Mouse (Mus musculus): Measurements from ENCODE around the gene Mroh2a.

Gene Mroh2a

GRCm38 (mm10) chr1:88279111-88280005 is 52.6 kb downstream of the Mroh2a start:
- DNase-seq: no peak

GRCm38 (mm10) chr1:88280006-88280690 is 53.4 kb downstream of the Mroh2a start:
- DNase-seq: no peak

DNA sequence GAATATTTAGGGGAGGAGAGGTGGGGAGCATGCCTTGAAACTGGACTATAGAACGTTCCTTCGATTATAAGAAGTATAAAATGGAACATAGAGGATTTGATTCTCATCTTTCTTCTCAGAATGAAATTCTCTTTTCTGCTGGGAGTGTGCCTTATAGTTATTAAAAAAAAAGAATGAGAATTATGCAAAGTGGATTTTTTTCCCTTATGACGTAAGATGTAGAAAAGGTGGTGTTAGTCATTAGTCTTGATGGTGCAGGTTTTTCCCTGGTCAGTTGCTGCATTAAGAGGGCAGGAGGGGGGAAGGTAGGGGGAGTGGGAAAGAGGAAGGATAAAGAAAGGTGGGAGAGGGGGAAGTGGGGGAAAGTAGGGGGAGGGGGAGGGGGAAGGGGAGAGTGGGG is 55.5 kb downstream of the Mroh2a start:
- DNase-seq: no peak

DNA sequence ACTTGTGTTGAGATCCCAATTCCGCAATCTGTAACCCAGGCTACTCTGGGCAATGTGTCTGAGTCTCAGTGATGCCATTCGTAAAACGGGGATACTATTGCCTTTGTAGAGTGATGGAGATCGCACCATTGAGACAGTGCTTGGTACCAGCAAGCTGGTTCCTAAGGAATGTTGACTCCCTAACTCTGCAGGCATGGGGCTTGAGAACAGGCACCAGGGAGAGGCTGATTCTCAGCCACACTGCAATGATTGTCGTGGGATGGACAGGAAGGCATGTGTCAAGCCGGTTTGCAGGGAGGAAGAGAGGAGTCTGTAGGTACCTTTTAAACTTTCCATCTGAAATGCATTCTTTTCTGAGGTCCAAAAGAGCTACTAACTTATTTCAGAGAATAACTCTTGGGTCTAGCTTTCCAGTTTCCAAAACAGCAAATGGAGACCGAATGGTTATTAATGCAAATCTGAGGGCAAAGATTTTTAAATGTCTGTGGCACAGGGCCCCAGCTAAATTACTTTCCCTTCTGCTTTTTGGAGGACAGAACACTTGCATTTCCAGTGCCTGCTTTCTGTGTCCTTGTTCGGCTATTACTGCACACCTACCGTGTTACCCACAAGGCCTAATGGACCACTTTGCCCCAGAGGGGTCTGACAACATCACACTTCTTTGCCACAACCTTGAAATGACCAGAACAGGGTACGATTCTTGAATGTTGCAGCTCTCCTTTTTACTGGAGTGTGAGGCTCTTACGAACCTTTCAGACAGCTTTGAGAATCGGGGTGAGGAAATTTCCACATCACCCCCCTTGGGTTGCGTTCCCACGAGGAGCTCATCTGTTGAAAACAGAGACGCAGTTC is 56.8 kb downstream of the Mroh2a start:
- DNase-seq: no peak

- DNase-seq: no peak
These were observed 57.6 kb downstream of the Mroh2a start for GRCm38 (mm10) chr1:88284228-88284945.

- no peak for DNase-seq
These were observed 58.1 kb downstream of the Mroh2a start for GRCm38 (mm10) chr1:88284946-88285320.

- no peak for DNase-seq
These were observed 58.9 kb downstream of the Mroh2a start for GRCm38 (mm10) chr1:88285652-88286051.

DNA sequence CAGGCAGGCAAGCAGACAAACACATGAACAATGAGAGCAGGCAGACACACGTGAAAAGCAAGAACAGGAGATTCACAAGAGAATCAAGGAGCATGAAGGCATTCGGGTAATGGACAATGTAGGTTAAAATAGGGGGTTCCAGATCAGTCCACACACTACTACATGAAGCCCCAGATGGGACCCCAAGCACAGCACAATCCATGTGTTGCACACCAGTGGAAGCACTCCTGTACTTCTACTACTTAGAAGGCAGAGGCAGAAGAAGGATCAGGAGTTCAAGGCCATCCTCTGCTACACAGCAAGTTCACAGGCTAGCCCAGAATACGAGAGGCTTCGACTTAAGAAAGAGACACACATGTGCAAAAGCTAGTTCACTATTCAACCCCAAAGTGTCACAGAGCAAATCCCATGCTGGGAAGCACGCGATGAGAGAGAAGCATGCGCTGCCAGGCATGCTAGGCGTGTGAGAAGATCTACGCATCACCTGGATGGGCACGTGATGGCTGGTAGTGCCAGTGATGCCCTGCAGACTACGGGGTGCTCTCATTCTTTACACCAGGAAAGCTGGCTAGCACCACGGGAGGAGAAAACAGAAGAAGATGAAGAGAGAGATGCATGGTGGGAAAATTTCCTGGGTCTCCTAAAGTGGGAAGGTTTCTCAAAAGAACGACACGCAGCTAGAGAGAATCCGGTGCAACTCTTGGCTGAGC is 59.5 kb downstream of the Mroh2a start:
- no peak for DNase-seq

DNA sequence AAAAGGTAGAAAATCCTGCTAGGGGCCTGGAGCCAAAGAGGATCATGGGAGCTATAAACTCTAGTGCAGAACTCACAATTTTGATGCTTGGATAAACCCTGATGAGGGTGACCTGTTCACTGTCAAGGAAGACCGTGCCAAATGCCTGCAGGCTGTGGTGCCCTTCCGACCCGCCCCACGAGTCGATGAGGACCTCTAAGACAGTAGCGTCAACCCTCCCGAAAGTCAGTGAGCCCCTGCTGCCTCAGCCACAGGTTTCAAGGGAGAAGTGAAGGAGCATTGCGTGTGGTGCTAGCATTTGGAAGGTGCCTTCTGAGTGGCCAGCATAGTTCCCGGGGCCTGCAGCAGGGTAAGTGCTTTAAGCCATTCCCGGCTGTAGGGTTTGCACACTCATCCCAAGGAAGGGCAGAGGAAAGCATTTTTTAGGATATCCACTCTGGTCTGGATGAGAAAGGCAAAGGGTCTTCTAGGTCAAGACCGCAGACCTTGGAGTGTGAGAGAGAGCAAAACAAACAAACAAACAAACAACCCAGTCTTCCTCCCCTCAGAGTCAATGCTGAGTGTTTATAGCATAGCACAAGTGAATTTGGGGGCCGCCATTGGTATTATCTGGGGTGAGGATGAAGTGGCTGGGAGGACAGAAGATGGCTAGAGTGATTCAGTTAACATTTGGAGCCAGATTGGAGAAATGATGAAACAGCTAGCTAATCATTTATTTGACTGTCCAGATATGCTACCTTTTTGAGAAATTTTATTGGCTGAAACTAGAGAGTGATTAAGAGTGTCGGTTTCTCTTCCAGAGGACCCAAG is 60.3 kb downstream of the Mroh2a start:
- DNase-seq: no peak

GRCm38 (mm10) chr1:88287697-88287980 is 60.9 kb downstream of the Mroh2a start:
- DNase-seq: peak; percentile 53 to 54

DNA sequence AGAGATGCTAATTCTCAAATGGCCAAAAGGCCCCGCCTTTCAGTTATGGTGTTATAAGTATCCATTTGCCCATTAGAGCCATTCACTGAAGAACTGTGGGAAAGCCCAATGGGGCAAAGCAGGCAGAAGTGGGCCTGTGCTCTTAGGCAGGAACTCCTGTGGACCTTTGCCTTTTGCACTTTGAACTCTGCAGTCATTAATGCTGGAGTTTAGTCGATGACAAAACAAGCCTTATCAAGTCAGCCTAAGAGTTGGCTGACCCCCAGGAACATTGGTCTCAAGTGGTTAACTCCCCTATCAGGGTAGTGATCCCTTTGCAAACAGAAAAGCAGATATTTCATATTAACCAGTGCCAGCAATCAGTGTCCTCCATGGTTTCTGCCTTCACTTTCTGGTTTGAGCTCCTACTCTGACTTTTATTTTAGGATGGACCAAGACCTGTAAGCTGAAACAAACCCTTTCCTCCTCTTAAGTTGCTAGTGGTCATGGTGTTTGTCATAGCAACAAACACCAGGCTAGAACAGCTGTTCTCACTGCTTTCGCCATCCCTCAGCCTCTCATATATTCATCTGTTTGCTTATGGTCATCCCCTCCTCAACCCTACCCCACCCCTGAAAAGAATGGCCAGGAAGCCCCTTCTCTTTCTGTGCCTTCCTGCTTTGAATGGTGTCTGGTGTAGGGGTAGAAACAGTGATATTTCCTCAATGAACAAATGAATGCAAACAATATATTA is 61.4 kb downstream of the Mroh2a start:
- DNase-seq: no peak

GRCm38 (mm10) chr1:88288789-88289127 is 62.0 kb downstream of the Mroh2a start:
- DNase-seq: no peak

DNA sequence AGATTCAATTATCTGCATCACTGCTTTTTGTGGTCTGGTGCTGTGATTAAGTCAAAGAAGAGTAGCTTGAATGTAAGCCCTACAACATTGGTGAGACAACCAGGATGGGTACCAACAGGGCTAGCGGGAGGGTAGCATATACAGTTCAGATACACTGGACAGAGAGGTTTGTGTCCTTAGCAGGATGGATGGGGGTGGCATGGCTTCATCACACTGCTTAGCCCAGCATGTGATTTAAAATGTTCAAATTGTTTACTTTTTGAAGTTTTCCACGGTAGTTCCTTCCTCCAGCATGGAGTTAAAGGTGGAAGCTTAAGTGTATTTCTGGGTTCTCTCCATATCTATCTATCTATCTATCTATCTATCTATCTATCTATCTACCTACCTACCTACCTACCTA is 62.4 kb downstream of the Mroh2a start:
- no peak for DNase-seq

DNA sequence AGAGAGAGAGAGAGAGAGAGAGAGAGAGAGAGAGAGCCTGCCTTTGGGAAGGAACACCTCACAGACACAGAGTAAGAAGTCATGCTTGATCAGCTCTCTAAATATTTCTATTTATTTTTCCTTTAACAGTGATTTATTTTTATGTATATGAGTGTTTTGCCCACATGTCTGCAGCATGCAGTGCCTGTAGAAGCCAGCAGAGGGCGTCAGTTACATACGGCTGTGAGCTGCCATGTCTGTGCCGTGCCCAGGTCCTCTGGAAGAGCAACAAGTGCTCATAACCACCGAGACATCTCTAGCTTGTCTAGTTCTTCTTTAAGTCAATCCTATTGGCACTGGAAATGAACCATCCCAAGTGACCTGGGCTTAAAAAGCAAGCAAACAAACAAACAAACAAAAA is 63.1 kb downstream of the Mroh2a start:
- peak in 1 of 2 experiments; percentile 41 for DNase-seq

GRCm38 (mm10) chr1:88290511-88290910 is 63.7 kb downstream of the Mroh2a start:
- no peak for DNase-seq

GRCm38 (mm10) chr1:88291409-88292005 is 64.7 kb downstream of the Mroh2a start:
- no peak for DNase-seq

GRCm38 (mm10) chr1:88292057-88292456 is 65.3 kb downstream of the Mroh2a start:
- DNase-seq: no peak

GRCm38 (mm10) chr1:88294650-88295049 is 67.9 kb downstream of the Mroh2a start:
- DNase-seq: no peak

GRCm38 (mm10) chr1:88296171-88296920 is 69.6 kb downstream of the Mroh2a start:
- no peak for DNase-seq

Data from cerebellum, postnatal 36 days (tissue).